Mouse (Mus musculus) intestine, postnatal 0 days (tissue): ENCODE measurements around the gene Bpi. TPM values are rescaled to one million over a fixed set of nuclear protein-coding genes. Genes with fewer than 3 reads are reported as not detected.

Source experiments
- ATAC-seq: fragments of 200-750 bp; cut with Nextera tagmentation; 2 replicates; pipeline ENCODE4 v1.8.0; 2017; ENCODE audit warnings: mild to moderate bottlenecking, moderate TSS enrichment, moderate library complexity
- H3K27ac ChIP-seq: fragments of 300-500 bp; sonication (generic); 2 replicates; pipeline ENCODE4 v1.5.1; 2014; ENCODE audit warnings: mild to moderate bottlenecking, low read depth, low read length, moderate library complexity
- H3K27me3 ChIP-seq: fragments of 300-500 bp; sonication (generic); replicated peaks from 2 replicates; pipeline ENCODE4 v1.6.1; 2014; ENCODE audit warnings: low read length, mixed read lengths; ENCODE audit not compliant: control insufficient read depth, insufficient read depth
- H3K36me3 ChIP-seq: fragments of 300-500 bp; sonication (generic); 2 replicates; pipeline ENCODE4 v1.6.1; 2014; ENCODE audit warnings: mild to moderate bottlenecking, moderate library complexity; ENCODE audit not compliant: control insufficient read depth, insufficient read depth
- H3K4me1 ChIP-seq: fragments of 300-500 bp; sonication (generic); replicated peaks from 2 replicates; pipeline ENCODE4 v1.6.1; 2014; ENCODE audit warnings: antibody characterized with exemption, low read length, mixed read lengths; ENCODE audit not compliant: control insufficient read depth, insufficient read depth
- H3K4me2 ChIP-seq: fragments of 300-500 bp; sonication (generic); replicated peaks from 2 replicates; pipeline ENCODE4 v1.6.1; 2014; ENCODE audit warnings: low read depth, mild to moderate bottlenecking, moderate library complexity
- H3K4me3 ChIP-seq: fragments of 300-500 bp; sonication (generic); 2 replicates; pipeline ENCODE4 v1.5.1; 2014; ENCODE audit warnings: low read depth, low read length
- H3K9ac ChIP-seq: fragments of 300-500 bp; sonication (generic); 2 replicates; pipeline ENCODE4 v1.6.1; 2014; ENCODE audit warnings: mild to moderate bottlenecking, low read depth, low read length
- H3K9me3 ChIP-seq: fragments of 300-500 bp; sonication (generic); 2 replicates; pipeline ENCODE4 v1.6.1; 2016; ENCODE audit warnings: mixed run types; ENCODE audit not compliant: control insufficient read depth
- CTCF ChIP-seq: sonication (generic); IDR thresholded peaks from 2 replicates; pipeline ENCODE4 v1.5.1; 2016; ENCODE audit warnings: low read depth, mild to moderate bottlenecking, control low read depth, antibody characterized with exemption, moderate library complexity
- WGBS: fragments of 180-500 bp; shearing (Covaris S2); extraction: QIAGEN DNeasy Blood & Tissue Kit; methylation state at CpG from one replicate; pipeline ENCODE4 v1.1.7; 2014; 5-methylcytosine and 5-hydroxymethylcytosine counted together
- polyA plus RNA-seq: library from polyadenylated mRNA; unstranded; fragments of >200 nt; fragmentation: Nextera tagmentation; extraction: Ambion mirVana; gene quantifications from 2 replicates; pipeline ENCODE4 v1.2.1, GENCODE M21; 2015

Bpi gene
- polyA plus RNA-seq, 1 experiment from 2014 or later, result not detected

DNA sequence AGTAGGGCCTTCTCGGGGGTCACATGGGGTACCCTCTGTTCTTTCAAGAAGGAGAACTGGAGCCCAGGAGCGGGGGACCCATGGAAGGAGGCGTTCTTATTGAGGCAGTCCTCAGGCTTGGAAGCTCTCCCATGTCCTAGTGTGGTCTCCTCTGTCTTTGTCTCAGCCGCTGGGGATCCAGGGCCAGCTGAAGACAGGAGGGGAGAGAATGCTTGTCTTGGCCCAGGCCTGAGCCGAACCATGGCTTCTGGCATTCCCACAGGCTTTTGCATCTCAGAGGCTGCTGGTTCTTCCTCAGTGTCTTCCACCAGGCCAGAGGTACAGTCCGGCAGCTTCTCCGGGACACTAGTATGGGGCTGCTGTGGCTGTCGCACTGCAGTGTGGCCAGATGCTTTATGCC lies 41.4 kb upstream of the Bpi start:
- Histone ChIP-seq H3K4me1 (no peaks in the 10 kb centered on the region), H3K9me3 (no peaks in the 10 kb centered on the region), H3K36me3 (no peaks in the 10 kb centered on the region), H3K9ac (no peak overlapping the region), H3K27ac (no peak overlapping the region), H3K4me2 (no peak overlapping the region), H3K27me3 (no peaks in the 10 kb centered on the region), H3K4me3 (no peak overlapping the region)
- no peak for TF ChIP-seq CTCF
- WGBS, result 80% methylated on average over 8 of the region's 8 CpGs
- ATAC-seq, result no peak

DNA sequence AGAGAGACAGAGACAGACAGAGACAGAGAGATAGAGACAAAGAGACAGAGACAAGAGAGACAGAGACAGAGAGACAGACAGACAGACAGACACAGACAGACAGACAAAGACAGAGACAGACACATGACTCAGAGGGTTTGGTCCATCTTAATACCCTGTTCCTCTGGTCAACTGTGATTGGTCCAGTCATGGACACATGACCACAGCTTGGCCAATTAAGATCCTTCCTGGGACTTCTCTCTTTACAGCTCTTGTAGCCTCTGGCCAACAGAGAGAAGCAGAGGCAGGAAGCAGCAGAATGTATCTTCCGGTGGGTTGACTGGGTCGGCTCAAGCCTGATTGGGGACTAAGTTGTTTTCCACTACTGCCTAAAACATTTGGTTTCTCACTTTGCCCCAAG lies 38.3 kb upstream of the Bpi start:
- Histone ChIP-seq H3K27me3 (no peaks in the 10 kb centered on the region), H3K27ac (no peak overlapping the region), H3K9me3 (no peaks in the 10 kb centered on the region), H3K9ac (no peak overlapping the region), H3K36me3 (no peaks in the 10 kb centered on the region), H3K4me2 (no peak overlapping the region), H3K4me3 (no peak overlapping the region), H3K4me1 (no peaks in the 10 kb centered on the region)
- no peak for ATAC-seq
- TF ChIP-seq CTCF, result no peak
- 92% methylated on average over 2 of the region's 2 CpGs for WGBS

GRCm38 (mm10) chr2:158221446-158222084 lies 36.3 kb upstream of the Bpi start:
- H3K36me3 ChIP-seq, result no peaks in the 10 kb centered on the region
- no peak overlapping the region for H3K4me3 ChIP-seq
- H3K27ac ChIP-seq, result no peak overlapping the region
- 79% methylated on average over 9 of the region's 9 CpGs for WGBS
- H3K4me2 ChIP-seq, result no peak overlapping the region
- no peaks in the 10 kb centered on the region for H3K4me1 ChIP-seq
- no peak for ATAC-seq
- no peaks in the 10 kb centered on the region for H3K27me3 ChIP-seq
- H3K9me3 ChIP-seq, result no peaks in the 10 kb centered on the region
- no peak for TF ChIP-seq CTCF
- no peak overlapping the region for H3K9ac ChIP-seq

- H3K4me2 ChIP-seq, result no peak overlapping the region
- no peak for TF ChIP-seq CTCF
- H3K9me3 ChIP-seq, result no peaks in the 10 kb centered on the region
- H3K36me3 ChIP-seq, result no peaks in the 10 kb centered on the region
- H3K27me3 ChIP-seq, result no peaks in the 10 kb centered on the region
- WGBS, result 45% methylated on average over 4 of the region's 4 CpGs
- no peak for ATAC-seq
- H3K27ac ChIP-seq, result no peak overlapping the region
- no peak overlapping the region for H3K4me3 ChIP-seq
- H3K9ac ChIP-seq, result no peak overlapping the region
- H3K4me1 ChIP-seq, result no peaks in the 10 kb centered on the region
These were observed 35.2 kb upstream of the Bpi start for GRCm38 (mm10) chr2:158222664-158223063.

GRCm38 (mm10) chr2:158223497-158223896 lies 34.4 kb upstream of the Bpi start:
- H3K9me3 ChIP-seq, result no peaks in the 10 kb centered on the region
- no peak overlapping the region for H3K4me3 ChIP-seq
- H3K27ac ChIP-seq, result no peak overlapping the region
- 69% methylated on average over 3 of the region's 3 CpGs for WGBS
- no peak overlapping the region for H3K4me2 ChIP-seq
- H3K9ac ChIP-seq, result no peak overlapping the region
- ATAC-seq, result no peak
- H3K36me3 ChIP-seq, result no peaks in the 10 kb centered on the region
- no peak for TF ChIP-seq CTCF
- no peaks in the 10 kb centered on the region for H3K27me3 ChIP-seq
- no peaks in the 10 kb centered on the region for H3K4me1 ChIP-seq

DNA sequence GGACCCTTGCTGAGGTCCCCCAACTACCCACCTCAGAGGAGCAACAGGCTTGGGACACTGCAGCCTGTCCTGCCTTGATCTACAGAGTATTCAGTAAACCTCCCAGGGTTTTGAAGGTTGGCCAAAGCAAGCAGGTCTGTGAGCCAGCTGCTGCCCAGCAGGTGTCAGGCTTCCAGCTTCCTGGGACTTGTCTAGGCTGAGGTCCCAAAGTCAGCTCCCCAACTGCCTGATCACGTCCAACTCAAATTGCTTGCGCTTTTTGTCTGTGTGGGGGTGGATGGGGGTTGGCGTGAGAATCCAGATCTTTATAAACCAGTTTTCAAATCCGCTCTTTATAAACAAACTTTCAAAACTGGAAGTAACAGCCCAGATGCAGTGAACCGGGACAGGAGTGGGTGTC lies 32.6 kb upstream of the Bpi start:
- H3K4me1 ChIP-seq, result 0 out of 2 replicates have a peak, but pooled peaks cover 3% of the 10 kb centered on the region
- no peak for ATAC-seq
- no peaks in the 10 kb centered on the region for H3K36me3 ChIP-seq
- no peak overlapping the region for H3K4me3 ChIP-seq
- H3K9me3 ChIP-seq, result no peaks in the 10 kb centered on the region
- TF ChIP-seq CTCF, result peak; percentile 59
- WGBS, result 53% methylated on average over 5 of the region's 5 CpGs
- H3K27me3 ChIP-seq, result no peaks in the 10 kb centered on the region
- no peak overlapping the region for H3K27ac ChIP-seq
- H3K9ac ChIP-seq, result no peak overlapping the region
- H3K4me2 ChIP-seq, result no peak overlapping the region
